Mouse (Mus musculus): ENCODE data around the gene Jag2. TPM values are rescaled to one million over a fixed set of nuclear protein-coding genes. Genes with fewer than 3 reads are reported as not detected.

Gene Jag2
- polyA plus RNA-seq (2015; fragmentation: Nextera tagmentation; extraction: Ambion mirVana), result 1.6 and 2.5 TPM in 2 replicates

GRCm38 (mm10) chr12:112929562-112930352 is at the start of gene Jag2:
Gene Jag2 (minus strand): TSS chr12:112929776.

GRCm38 (mm10) chr12:112976371-112977073 is 46.9 kb upstream of the Jag2 start, which contains the start of gene Btbd6:
Gene Btbd6 (plus strand): TSS chr12:112976482.

GRCm38 (mm10) chr12:112941776-112942713 is 12.5 kb upstream of the Jag2 start, which contains the start of gene Nudt14:
Gene Nudt14 (minus strand): TSS chr12:112942124.

GRCm38 (mm10) chr12:112868178-112869087 is 61.1 kb downstream of the Jag2 start, which contains the start of gene Gpr132:
Gene Gpr132 (minus strand): TSS chr12:112868228.

Small RNAs within 50 kb of the gene (microRNA-seq; reads per million reads assigned to microRNA genes)
- gene Mir6941 (ENCODE audit: borderline replicate concordance, insufficient number of aligned reads), result not detected

Other genes with a start within 250 kb of the Jag2 start
- gene Cep170b, start 209.3 kb downstream of the Jag2 start, polyA plus RNA-seq (2015; fragmentation: Nextera tagmentation; extraction: Ambion mirVana), result 9.8 and 12.7 TPM in 2 replicates
- 10.0 and 13.3 TPM in 2 replicates for gene Pld4, start 169.1 kb downstream of the Jag2 start, polyA plus RNA-seq (2015; fragmentation: Nextera tagmentation; extraction: Ambion mirVana)
- 5.5 and 7.6 TPM in 2 replicates for gene Ahnak2, start 127.1 kb downstream of the Jag2 start, polyA plus RNA-seq (2015; fragmentation: Nextera tagmentation; extraction: Ambion mirVana)
- 9.2 and 11.0 TPM in 2 replicates for gene Clba1, start 120.8 kb downstream of the Jag2 start, polyA plus RNA-seq (2015; fragmentation: Nextera tagmentation; extraction: Ambion mirVana)
- gene Cdca4, start 100.4 kb downstream of the Jag2 start, polyA plus RNA-seq (2015; fragmentation: Nextera tagmentation; extraction: Ambion mirVana), result 25.7 and 31.1 TPM in 2 replicates
- gene Gpr132, start 61.5 kb downstream of the Jag2 start, polyA plus RNA-seq (2015; fragmentation: Nextera tagmentation; extraction: Ambion mirVana), result 0.07 and 0.13 TPM in 2 replicates
- 121 and 138 TPM in 2 replicates for gene Nudt14, start 12.3 kb upstream of the Jag2 start, polyA plus RNA-seq (2015; fragmentation: Nextera tagmentation; extraction: Ambion mirVana)
- gene Btbd6, start 46.7 kb upstream of the Jag2 start, polyA plus RNA-seq (2015; fragmentation: Nextera tagmentation; extraction: Ambion mirVana), result 19.2 and 26.7 TPM in 2 replicates
- 28.1 and 39.0 TPM in 2 replicates for gene Brf1, start 70.9 kb upstream of the Jag2 start, polyA plus RNA-seq (2015; fragmentation: Nextera tagmentation; extraction: Ambion mirVana)
- 10.8 and 12.3 TPM in 2 replicates for gene Pacs2, start 84.7 kb upstream of the Jag2 start, polyA plus RNA-seq (2015; fragmentation: Nextera tagmentation; extraction: Ambion mirVana)
- gene Tex22, start 144.7 kb upstream of the Jag2 start, polyA plus RNA-seq (2015; fragmentation: Nextera tagmentation; extraction: Ambion mirVana), result not detected in 2 replicates
- 9.4 and 10.8 TPM in 2 replicates for gene Mta1, start 168.5 kb upstream of the Jag2 start, polyA plus RNA-seq (2015; fragmentation: Nextera tagmentation; extraction: Ambion mirVana)
- 96.2 and 132 TPM in 2 replicates for gene Crip2, start 210.5 kb upstream of the Jag2 start, polyA plus RNA-seq (2015; fragmentation: Nextera tagmentation; extraction: Ambion mirVana)
- gene Crip1, start 216.5 kb upstream of the Jag2 start, polyA plus RNA-seq (2015; fragmentation: Nextera tagmentation; extraction: Ambion mirVana), result 611 and 903 TPM in 2 replicates
- gene Tedc1, start 226.6 kb upstream of the Jag2 start, polyA plus RNA-seq (2015; fragmentation: Nextera tagmentation; extraction: Ambion mirVana), result 5.8 and 6.5 TPM in 2 replicates